Mouse (Mus musculus) liver, adult 2 months (tissue): Measurements from ENCODE around the gene Vwa3a.

ENCODE experiments used
- CTCF ChIP-seq: fragments of 200-500 bp; IDR thresholded peaks from 2 replicates; pipeline ENCODE4 v1.5.1; 2011; ENCODE audit warnings: low read depth, low read length, control low read depth
- POLR2A ChIP-seq: fragments of 200-500 bp; IDR thresholded peaks from 2 replicates; pipeline ENCODE4 v1.6.1; 2011; ENCODE audit warnings: low read length, control low read depth; ENCODE audit not compliant: insufficient read depth; ENCODE audit errors: extremely low read depth

- no peak for TF ChIP-seq POLR2A
- no peak for TF ChIP-seq CTCF
These were observed 99.5 kb downstream of the Vwa3a start for GRCm38 (mm10) chr7:120838436-120839160.
